Comparison of ENCODE assay signal across 39 mouse cellular contexts in genomic region chr5:97410190-97410589, GRCm38 (mm10). TPM values are rescaled to one million over a fixed set of nuclear protein-coding genes. Genes with fewer than 3 reads are reported as not detected.
A peak's percentile ranks its signal among the peaks of the same experiment; 100 is the strongest.
DNase-seq lines count a peak whose midpoint lies in the region; ATAC-seq and TF ChIP-seq lines count a peak whose summit lies in the region.
"Had no signal": no experiment of that assay in that cellular context is flagged by ENCODE, and none has a peak within 500 bp of the region (broad histone marks: within the 10 kb centered on the region; RNA-seq: fewer than 3 reads in every experiment).

No protein-coding gene starts in this region.

- no peak for ATAC-seq in forebrain, embryonic 12.5 days (ENCODE audit: low FRiP score)
- ATAC-seq in forebrain, embryonic 13.5 days: no peak
- peak; percentile 51; the same call in 1 of the 2 replicates for ATAC-seq in hindbrain, embryonic 12.5 days (ENCODE audit: low FRiP score)
- ATAC-seq in hindbrain, embryonic 11.5 days (ENCODE audit: low FRiP score): no peak
- ATAC-seq in midbrain, postnatal 0 days (ENCODE audit: low FRiP score): no peak
- ATAC-seq in midbrain, embryonic 15.5 days (replicated peaks): no peak
- ATAC-seq: activated CD4-positive, CD25-positive, alpha-beta regulatory T cell, adult 4 months; intestine, embryonic 15.5 days; lung, postnatal 0 days had no signal

- 0 out of 2 replicates have a peak overlapping the region, but pooled peaks have one; percentile 50 for H3K27ac ChIP-seq in forebrain, embryonic 12.5 days
- no peak overlapping the region for H3K27ac ChIP-seq in forebrain, embryonic 13.5 days
- peak overlapping the region; percentile 35; the same call in 1 of the 2 replicates for H3K27ac ChIP-seq in hindbrain, embryonic 12.5 days
- no peak overlapping the region for H3K27ac ChIP-seq in hindbrain, embryonic 11.5 days (ENCODE audit: low read depth, low read length)
- no peak overlapping the region for H3K27ac ChIP-seq in midbrain, postnatal 0 days (ENCODE audit: low read depth, low read length)
- no peak overlapping the region for H3K27ac ChIP-seq in midbrain, embryonic 15.5 days
- H3K27ac ChIP-seq: heart, embryonic 13.5 days; intestine, embryonic 15.5 days; limb, embryonic 10.5 days; limb, embryonic 15.5 days; liver, embryonic 13.5 days; stomach, embryonic 15.5 days had no signal

- 71% methylated on average over 6 of the region's 6 CpGs for WGBS in forebrain, embryonic 12.5 days
- WGBS in forebrain, embryonic 13.5 days: 60% methylated on average over 6 of the region's 6 CpGs
- WGBS in hindbrain, embryonic 12.5 days: 59% methylated on average over 6 of the region's 6 CpGs
- WGBS in hindbrain, embryonic 11.5 days: 66% methylated on average over 6 of the region's 6 CpGs
- WGBS in midbrain, postnatal 0 days: 35% methylated on average over 6 of the region's 6 CpGs
- 39% methylated on average over 6 of the region's 6 CpGs for WGBS in midbrain, embryonic 15.5 days

- H3K36me3 ChIP-seq in forebrain, embryonic 12.5 days (replicated peaks): no peaks in the 10 kb centered on the region
- no peaks in the 10 kb centered on the region for H3K36me3 ChIP-seq in forebrain, embryonic 13.5 days (ENCODE audit: poor library complexity, severe bottlenecking)
- H3K36me3 ChIP-seq in hindbrain, embryonic 12.5 days: no peaks in the 10 kb centered on the region
- H3K36me3 ChIP-seq in hindbrain, embryonic 11.5 days (ENCODE audit: control insufficient read depth, insufficient read depth, low read length): no peaks in the 10 kb centered on the region
- no peaks in the 10 kb centered on the region for H3K36me3 ChIP-seq in midbrain, postnatal 0 days (ENCODE audit: insufficient read depth, low read length)
- H3K36me3 ChIP-seq in midbrain, embryonic 15.5 days (replicated peaks): no peaks in the 10 kb centered on the region
- H3K36me3 ChIP-seq: heart, embryonic 13.5 days; hindbrain, embryonic 15.5 days; intestine, embryonic 15.5 days; limb, embryonic 10.5 days; limb, embryonic 15.5 days; liver, embryonic 13.5 days; neural tube, embryonic 13.5 days; stomach, embryonic 15.5 days had no signal

- H3K4me2 ChIP-seq in forebrain, embryonic 12.5 days: no peak overlapping the region
- no peak overlapping the region for H3K4me2 ChIP-seq in forebrain, embryonic 13.5 days
- H3K4me2 ChIP-seq in hindbrain, embryonic 12.5 days (replicated peaks): no peak overlapping the region
- no peak overlapping the region for H3K4me2 ChIP-seq in hindbrain, embryonic 11.5 days (replicated peaks; ENCODE audit: low read depth, low read length)
- H3K4me2 ChIP-seq in midbrain, postnatal 0 days (ENCODE audit: low read depth, low read length, poor library complexity, severe bottlenecking): no peak overlapping the region
- no peak overlapping the region for H3K4me2 ChIP-seq in midbrain, embryonic 15.5 days
- H3K4me2 ChIP-seq: heart, embryonic 13.5 days; hindbrain, embryonic 15.5 days; intestine, embryonic 15.5 days; limb, embryonic 15.5 days; liver, embryonic 13.5 days; neural tube, embryonic 13.5 days; stomach, embryonic 15.5 days had no signal

- H3K4me1 ChIP-seq in forebrain, embryonic 12.5 days: peaks cover 6% of the 10 kb centered on the region
- H3K4me1 ChIP-seq in forebrain, embryonic 13.5 days: peaks cover 14% of the 10 kb centered on the region
- peaks cover 6% of the 10 kb centered on the region for H3K4me1 ChIP-seq in hindbrain, embryonic 12.5 days
- no peaks in the 10 kb centered on the region for H3K4me1 ChIP-seq in hindbrain, embryonic 11.5 days (replicated peaks; ENCODE audit: control insufficient read depth, insufficient read depth, low read length)
- H3K4me1 ChIP-seq in midbrain, postnatal 0 days (ENCODE audit: insufficient read depth, low read length): no peaks in the 10 kb centered on the region
- no peaks in the 10 kb centered on the region; the same call in 1 of the 2 replicates for H3K4me1 ChIP-seq in midbrain, embryonic 15.5 days
- H3K4me1 ChIP-seq: heart, embryonic 13.5 days; hindbrain, embryonic 15.5 days; intestine, embryonic 15.5 days; limb, embryonic 10.5 days; limb, embryonic 15.5 days; liver, embryonic 13.5 days; megakaryocyte, embryonic 14.5 days; stomach, embryonic 15.5 days had no signal

- TF ChIP-seq CTCF in midbrain, postnatal 0 days (IDR thresholded peaks at IDR 0.05): no peak

- H3K4me3 ChIP-seq in forebrain, embryonic 12.5 days (replicated peaks): no peak overlapping the region
- no peak overlapping the region for H3K4me3 ChIP-seq in forebrain, embryonic 13.5 days
- H3K4me3 ChIP-seq in hindbrain, embryonic 12.5 days: no peak overlapping the region
- H3K4me3 ChIP-seq in hindbrain, embryonic 11.5 days (ENCODE audit: low read depth, low read length): no peak overlapping the region
- H3K4me3 ChIP-seq in midbrain, postnatal 0 days (ENCODE audit: low read depth, low read length): no peak overlapping the region
- no peak overlapping the region for H3K4me3 ChIP-seq in midbrain, embryonic 15.5 days
- H3K4me3 ChIP-seq: heart, embryonic 13.5 days; hindbrain, embryonic 15.5 days; intestine, embryonic 15.5 days; limb, embryonic 10.5 days; limb, embryonic 15.5 days; liver, embryonic 13.5 days; megakaryocyte, embryonic 14.5 days; neural tube, embryonic 13.5 days; stomach, embryonic 15.5 days had no signal

- H3K9ac ChIP-seq in forebrain, embryonic 12.5 days: no peak overlapping the region
- H3K9ac ChIP-seq in forebrain, embryonic 13.5 days: no peak overlapping the region
- H3K9ac ChIP-seq in hindbrain, embryonic 12.5 days: no peak overlapping the region
- no peak overlapping the region for H3K9ac ChIP-seq in hindbrain, embryonic 11.5 days (ENCODE audit: low read depth, low read length)
- H3K9ac ChIP-seq in midbrain, postnatal 0 days (replicated peaks; ENCODE audit: low read length, poor library complexity, severe bottlenecking): no peak overlapping the region
- no peak overlapping the region for H3K9ac ChIP-seq in midbrain, embryonic 15.5 days
- H3K9ac ChIP-seq: heart, embryonic 13.5 days; hindbrain, embryonic 15.5 days; intestine, embryonic 15.5 days; limb, embryonic 15.5 days; liver, embryonic 13.5 days; neural tube, embryonic 13.5 days; stomach, embryonic 15.5 days had no signal

- DNase-seq in hindbrain, embryonic 11.5 days (ENCODE audit: low spot score): no peak
- peak; percentile 11 for DNase-seq in midbrain, postnatal 0 days (ENCODE audit: low spot score)
- no peak for DNase-seq in right cerebral cortex, postnatal 14 days
- DNase-seq: adrenal gland, adult 2 months; adrenal gland, postnatal 36 days; cerebellum, adult 9-10 months; cerebellum, postnatal 36 days; gastrocnemius, postnatal 10 days; heart, postnatal 10 days; kidney, adult 2 months; kidney, postnatal 36 days; layer of hippocampus, postnatal 36 days; liver, embryonic 13.5 days; lung, adult 18-20 months; lung, postnatal 4 days; retina, postnatal 1 day; right cerebral cortex, postnatal 25 days had no signal

- no peaks in the 10 kb centered on the region for H3K9me3 ChIP-seq in forebrain, embryonic 12.5 days
- no peaks in the 10 kb centered on the region for H3K9me3 ChIP-seq in forebrain, embryonic 13.5 days (replicated peaks)
- H3K9me3 ChIP-seq in hindbrain, embryonic 12.5 days (replicated peaks): no peaks in the 10 kb centered on the region
- no peaks in the 10 kb centered on the region for H3K9me3 ChIP-seq in hindbrain, embryonic 11.5 days (ENCODE audit: control insufficient read depth, low read length)
- H3K9me3 ChIP-seq in midbrain, postnatal 0 days (ENCODE audit: low read length): no peaks in the 10 kb centered on the region
- H3K9me3 ChIP-seq in midbrain, embryonic 15.5 days: no peaks in the 10 kb centered on the region
- H3K9me3 ChIP-seq: hindbrain, embryonic 15.5 days; intestine, embryonic 15.5 days; limb, embryonic 10.5 days; limb, embryonic 15.5 days; liver, embryonic 13.5 days; megakaryocyte, embryonic 14.5 days; stomach, embryonic 15.5 days had no signal

- no peaks in the 10 kb centered on the region for H3K27me3 ChIP-seq in forebrain, embryonic 12.5 days
- no peaks in the 10 kb centered on the region for H3K27me3 ChIP-seq in forebrain, embryonic 13.5 days
- no peaks in the 10 kb centered on the region for H3K27me3 ChIP-seq in hindbrain, embryonic 12.5 days
- H3K27me3 ChIP-seq in hindbrain, embryonic 11.5 days (ENCODE audit: control insufficient read depth, insufficient read depth, low read length): no peaks in the 10 kb centered on the region
- H3K27me3 ChIP-seq in midbrain, postnatal 0 days (ENCODE audit: insufficient read depth, low read length): no peaks in the 10 kb centered on the region
- no peaks in the 10 kb centered on the region for H3K27me3 ChIP-seq in midbrain, embryonic 15.5 days (replicated peaks)
- H3K27me3 ChIP-seq: CH12.LX; heart, embryonic 13.5 days; hindbrain, embryonic 15.5 days; intestine, embryonic 15.5 days; limb, embryonic 15.5 days; liver, embryonic 13.5 days; megakaryocyte, embryonic 14.5 days; neural tube, embryonic 13.5 days; stomach, embryonic 15.5 days had no signal

RNA-seq across cellular contexts. Expression of gene Naa11, which starts 18.0 kb away (rescaled TPM):
- 0.05 TPM in 1 of 2 replicates, not detected in the other for polyA plus RNA-seq in forebrain, embryonic 12.5 days (2016; fragmentation: Nextera tagmentation; extraction: Ambion mirVana)
- 0.06 TPM in 1 of 2 replicates, not detected in the other for polyA plus RNA-seq in forebrain, embryonic 13.5 days (2015; fragmentation: Nextera tagmentation; extraction: Ambion mirVana)
- polyA plus RNA-seq in hindbrain, embryonic 12.5 days (2016; fragmentation: Nextera tagmentation; extraction: Ambion mirVana): not detected in 2 replicates
- not detected in 2 replicates for polyA plus RNA-seq in hindbrain, embryonic 11.5 days (2014; fragmentation: Nextera tagmentation; extraction: Ambion mirVana)
- not detected in 2 replicates for total RNA-seq in midbrain, postnatal 0 days (2014; rRNA removed)
- polyA plus RNA-seq in midbrain, postnatal 0 days (2015; fragmentation: Nextera tagmentation; extraction: Ambion mirVana): 0.04 TPM in 1 of 2 replicates, not detected in the other
- polyA plus RNA-seq in midbrain, embryonic 15.5 days (2015; fragmentation: Nextera tagmentation; extraction: Ambion mirVana): not detected in 2 replicates
- total RNA-seq: adrenal gland, adult 2 months; adrenal gland, postnatal 36 days; CH12.LX; gastrocnemius, postnatal 10 days; heart, adult 8-10 months; heart, postnatal 10 days; layer of hippocampus, adult 8-10 months; layer of hippocampus, postnatal 36 days had no signal
- polyA plus RNA-seq: activated CD4-positive, CD25-positive, alpha-beta regulatory T cell, adult 4 months; adrenal gland, adult 2 months; embryonic facial prominence, embryonic 11.5 days; gonadal fat pad, adult 2 months; heart, embryonic 13.5 days; hindbrain, embryonic 15.5 days; kidney, adult 2 months; kidney, embryonic 16.5 days; limb, embryonic 10.5 days; limb, embryonic 15.5 days; liver, embryonic 13.5 days; neural tube, embryonic 13.5 days had no signal

RNA-seq across cellular contexts. Expression of gene Gk2, which starts 46.6 kb away (rescaled TPM):
- polyA plus RNA-seq in forebrain, embryonic 12.5 days (2016; fragmentation: Nextera tagmentation; extraction: Ambion mirVana): not detected in 2 replicates
- polyA plus RNA-seq in forebrain, embryonic 13.5 days (2015; fragmentation: Nextera tagmentation; extraction: Ambion mirVana): not detected in 2 replicates
- polyA plus RNA-seq in hindbrain, embryonic 12.5 days (2016; fragmentation: Nextera tagmentation; extraction: Ambion mirVana): not detected in 2 replicates
- not detected in 2 replicates for polyA plus RNA-seq in hindbrain, embryonic 11.5 days (2014; fragmentation: Nextera tagmentation; extraction: Ambion mirVana)
- not detected in 2 replicates for total RNA-seq in midbrain, postnatal 0 days (2014; rRNA removed)
- polyA plus RNA-seq in midbrain, postnatal 0 days (2015; fragmentation: Nextera tagmentation; extraction: Ambion mirVana): not detected in 2 replicates
- not detected in 2 replicates for polyA plus RNA-seq in midbrain, embryonic 15.5 days (2015; fragmentation: Nextera tagmentation; extraction: Ambion mirVana)
- total RNA-seq: adrenal gland, adult 2 months; adrenal gland, postnatal 36 days; CH12.LX; ES-E14; gastrocnemius, postnatal 10 days; heart, adult 8-10 months; heart, postnatal 10 days; layer of hippocampus, adult 8-10 months; layer of hippocampus, postnatal 36 days had no signal
- polyA plus RNA-seq: adrenal gland, adult 2 months; C2C12; embryonic facial prominence, embryonic 11.5 days; heart, embryonic 13.5 days; hindbrain, embryonic 15.5 days; intestine, embryonic 15.5 days; kidney, embryonic 16.5 days; limb, embryonic 10.5 days; limb, embryonic 15.5 days; liver, embryonic 13.5 days; lung, postnatal 0 days; neural tube, embryonic 13.5 days; stomach, embryonic 15.5 days had no signal

Comparison
In these comparisons a context has a peak if more than half of its experiments do, and no peak if none do; other contexts are left out.
1. H3K27ac ChIP-seq: peak in forebrain, embryonic 12.5 days (single experiment) and hindbrain, embryonic 12.5 days (single experiment); none in forebrain, embryonic 13.5 days (single experiment), hindbrain, embryonic 11.5 days (single experiment), midbrain, postnatal 0 days (single experiment) and midbrain, embryonic 15.5 days (single experiment).